Mouse (Mus musculus) effector memory CD4-positive, alpha-beta T cell, adult 5 months (primary cell): Measurements from ENCODE around the gene Glod5. TPM values are rescaled to one million over a fixed set of nuclear protein-coding genes. Genes with fewer than 3 reads are reported as not detected.

Experiments used
- polyA plus RNA-seq: library from polyadenylated mRNA; unstranded; fragments of 100-300 nt; shearing (Covaris generic); gene quantifications from one replicate; pipeline ENCODE4 v1.2.1, GENCODE M21; 2017

Glod5 gene
- not detected for polyA plus RNA-seq

GRCm38 (mm10) chrX:8018286-8018685, at the start of gene Glod5:
TSS of gene Glod5 (minus strand) at chrX:8018492.

DNA sequence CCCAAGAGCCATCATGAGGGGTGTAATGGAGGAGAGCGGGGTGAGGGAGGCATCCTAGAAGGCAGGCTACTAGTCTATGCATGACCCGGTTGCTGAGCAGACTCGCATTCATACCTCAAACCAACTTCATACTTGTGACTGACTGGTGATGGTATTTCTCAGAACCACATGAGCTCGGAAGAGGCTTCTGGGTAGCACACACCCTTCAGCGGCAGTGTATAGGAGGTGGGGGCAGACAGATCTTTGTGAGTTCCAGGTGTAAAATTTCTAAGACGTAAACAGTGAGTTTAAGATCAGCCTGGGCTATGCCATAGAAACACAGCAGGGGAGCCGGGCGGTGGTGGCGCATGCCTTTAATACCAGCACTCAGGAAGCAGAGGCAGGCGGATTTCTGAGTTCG, 40.4 kb downstream of the Glod5 start, which contains the start of gene Gata1:
Gata1 (minus strand) TSS at position 180 of the 400 bp plus-strand sequence.

Other genes starting within 250 kb of the Glod5 start
- gene Gripap1, start 228.7 kb downstream of the Glod5 start, polyA plus RNA-seq: 104 TPM
- 0.19 TPM for gene Kcnd1, start 196.2 kb downstream of the Glod5 start, polyA plus RNA-seq
- 191 TPM for gene Otud5, start 177.1 kb downstream of the Glod5 start, polyA plus RNA-seq
- gene Pim2, start 140.2 kb downstream of the Glod5 start, polyA plus RNA-seq: 233 TPM
- gene Slc35a2, start 134.5 kb downstream of the Glod5 start, polyA plus RNA-seq: 38.7 TPM
- gene Pqbp1, start 119.2 kb downstream of the Glod5 start, polyA plus RNA-seq: 170 TPM
- 101 TPM for gene Timm17b, start 119.1 kb downstream of the Glod5 start, polyA plus RNA-seq
- gene Gm10491, start 110.7 kb downstream of the Glod5 start, polyA plus RNA-seq: not detected
- gene Gm10490, start 109.0 kb downstream of the Glod5 start, polyA plus RNA-seq: not detected
- not detected for gene Pcsk1n, start 98.7 kb downstream of the Glod5 start, polyA plus RNA-seq
- gene Eras, start 89.9 kb downstream of the Glod5 start, polyA plus RNA-seq: not detected
- gene Hdac6, start 70.6 kb downstream of the Glod5 start, polyA plus RNA-seq: 12.9 TPM
- gene Gata1, start 40.4 kb downstream of the Glod5 start, polyA plus RNA-seq: not detected
- gene Suv39h1, start 56.3 kb upstream of the Glod5 start, polyA plus RNA-seq: 22.0 TPM
- 51.5 TPM for gene Was, start 72.0 kb upstream of the Glod5 start, polyA plus RNA-seq
- 19.5 TPM for gene Wdr13, start 114.4 kb upstream of the Glod5 start, polyA plus RNA-seq
- 967 TPM for gene Rbm3, start 127.4 kb upstream of the Glod5 start, polyA plus RNA-seq
- gene Tbc1d25, start 157.7 kb upstream of the Glod5 start, polyA plus RNA-seq: 31.8 TPM
- gene Ebp, start 175.0 kb upstream of the Glod5 start, polyA plus RNA-seq: 55.6 TPM
- gene Porcn, start 188.0 kb upstream of the Glod5 start, polyA plus RNA-seq: not detected
- 13.9 TPM for gene Ftsj1, start 233.9 kb upstream of the Glod5 start, polyA plus RNA-seq